In the genomic region with DNA sequence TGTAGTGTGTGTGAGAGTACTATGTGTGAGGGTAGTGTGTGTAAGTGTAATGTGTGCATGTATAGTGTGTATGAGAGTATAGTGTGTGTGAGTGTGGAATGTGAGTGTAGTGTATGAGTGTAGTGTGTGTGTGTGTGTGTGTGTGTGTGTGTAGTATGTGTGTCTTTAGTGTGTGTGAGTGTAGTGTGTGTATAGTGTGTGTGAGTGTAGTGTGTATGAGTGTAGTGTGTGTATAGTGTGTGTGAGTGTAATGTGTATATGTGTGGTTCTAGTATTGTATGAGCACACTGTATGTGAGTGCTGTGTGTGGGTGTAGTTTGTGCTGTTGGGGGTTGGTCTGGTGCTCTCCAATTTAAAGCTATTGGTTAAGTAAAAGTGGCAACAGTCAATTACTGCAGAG, we compare ENCODE assay signal across 30 mouse cellular contexts.
"Had no signal": no experiment of that assay in that cellular context is flagged by ENCODE, and none has a peak within 500 bp of the region (broad histone marks: within the 10 kb centered on the region; RNA-seq: fewer than 3 reads in every experiment).

No protein-coding gene starts in this region.

- H3K36me3 ChIP-seq: limb, embryonic 13.5 days; limb, embryonic 15.5 days; liver, embryonic 12.5 days; liver, embryonic 13.5 days; liver, embryonic 15.5 days; lung, embryonic 15.5 days; midbrain, embryonic 10.5 days; midbrain, embryonic 12.5 days; midbrain, embryonic 13.5 days; midbrain, embryonic 15.5 days; neural tube, embryonic 12.5 days had no signal

- H3K9ac ChIP-seq: limb, embryonic 13.5 days; limb, embryonic 15.5 days; liver, embryonic 12.5 days; liver, embryonic 13.5 days; liver, embryonic 14.5 days; liver, embryonic 15.5 days; liver, postnatal 0 days; lung, embryonic 14.5 days; lung, embryonic 15.5 days; midbrain, embryonic 12.5 days; midbrain, embryonic 13.5 days; midbrain, embryonic 15.5 days; neural tube, embryonic 12.5 days had no signal

- H3K27ac ChIP-seq: limb, embryonic 13.5 days; limb, embryonic 15.5 days; liver, embryonic 12.5 days; liver, embryonic 13.5 days; liver, embryonic 14.5 days; liver, embryonic 15.5 days; lung, embryonic 15.5 days; macrophage; midbrain, embryonic 10.5 days; midbrain, embryonic 12.5 days; midbrain, embryonic 13.5 days; midbrain, embryonic 15.5 days; neural tube, embryonic 12.5 days had no signal

- H3K4me1 ChIP-seq: limb, embryonic 13.5 days; limb, embryonic 15.5 days; liver, embryonic 12.5 days; liver, embryonic 13.5 days; liver, embryonic 15.5 days; lung, embryonic 15.5 days; megakaryocyte, embryonic 14.5 days; midbrain, embryonic 10.5 days; midbrain, embryonic 12.5 days; midbrain, embryonic 13.5 days; midbrain, embryonic 15.5 days; neural tube, embryonic 12.5 days had no signal

- H3K4me3 ChIP-seq: limb, embryonic 13.5 days; limb, embryonic 15.5 days; liver, embryonic 12.5 days; liver, embryonic 13.5 days; liver, embryonic 15.5 days; lung, embryonic 15.5 days; megakaryocyte, embryonic 14.5 days; midbrain, embryonic 10.5 days; midbrain, embryonic 12.5 days; midbrain, embryonic 13.5 days; midbrain, embryonic 15.5 days; myocyte; neural tube, embryonic 12.5 days had no signal

- DNase-seq: left cerebral cortex, postnatal 4 days; liver; liver, embryonic 13.5 days; liver, postnatal 0 days; lung, adult 18-20 months; lung, adult 2 months; lung, embryonic 14.5 days; lung, postnatal 10 days; lung, postnatal 14 days; lung, postnatal 36 days; lung, postnatal 4 days; midbrain, embryonic 14.5 days had no signal

- ATAC-seq: liver, embryonic 12.5 days; liver, postnatal 0 days; lung, postnatal 0 days; midbrain, embryonic 13.5 days; midbrain, embryonic 15.5 days; midbrain, embryonic 16.5 days had no signal

- H3K27me3 ChIP-seq: limb, embryonic 13.5 days; limb, embryonic 15.5 days; liver, embryonic 12.5 days; liver, embryonic 13.5 days; liver, embryonic 15.5 days; lung, embryonic 15.5 days; midbrain, embryonic 12.5 days; midbrain, embryonic 13.5 days; midbrain, embryonic 15.5 days; neural tube, embryonic 12.5 days had no signal

- H3K9me3 ChIP-seq: limb, embryonic 13.5 days; limb, embryonic 15.5 days; liver, embryonic 12.5 days; liver, embryonic 13.5 days; liver, embryonic 15.5 days; lung, embryonic 15.5 days; megakaryocyte, embryonic 14.5 days; midbrain, embryonic 10.5 days; midbrain, embryonic 12.5 days; midbrain, embryonic 13.5 days; midbrain, embryonic 15.5 days; neural tube, embryonic 12.5 days had no signal

- H3K4me2 ChIP-seq: limb, embryonic 13.5 days; limb, embryonic 15.5 days; liver, embryonic 11.5 days; liver, embryonic 12.5 days; liver, embryonic 13.5 days; liver, embryonic 15.5 days; lung, embryonic 14.5 days; lung, embryonic 15.5 days; midbrain, embryonic 11.5 days; midbrain, embryonic 12.5 days; midbrain, embryonic 13.5 days; midbrain, embryonic 15.5 days; neural tube, embryonic 12.5 days had no signal
